Mouse (Mus musculus): ENCODE data around the gene Fgfr4.

Gene Fgfr4

DNA sequence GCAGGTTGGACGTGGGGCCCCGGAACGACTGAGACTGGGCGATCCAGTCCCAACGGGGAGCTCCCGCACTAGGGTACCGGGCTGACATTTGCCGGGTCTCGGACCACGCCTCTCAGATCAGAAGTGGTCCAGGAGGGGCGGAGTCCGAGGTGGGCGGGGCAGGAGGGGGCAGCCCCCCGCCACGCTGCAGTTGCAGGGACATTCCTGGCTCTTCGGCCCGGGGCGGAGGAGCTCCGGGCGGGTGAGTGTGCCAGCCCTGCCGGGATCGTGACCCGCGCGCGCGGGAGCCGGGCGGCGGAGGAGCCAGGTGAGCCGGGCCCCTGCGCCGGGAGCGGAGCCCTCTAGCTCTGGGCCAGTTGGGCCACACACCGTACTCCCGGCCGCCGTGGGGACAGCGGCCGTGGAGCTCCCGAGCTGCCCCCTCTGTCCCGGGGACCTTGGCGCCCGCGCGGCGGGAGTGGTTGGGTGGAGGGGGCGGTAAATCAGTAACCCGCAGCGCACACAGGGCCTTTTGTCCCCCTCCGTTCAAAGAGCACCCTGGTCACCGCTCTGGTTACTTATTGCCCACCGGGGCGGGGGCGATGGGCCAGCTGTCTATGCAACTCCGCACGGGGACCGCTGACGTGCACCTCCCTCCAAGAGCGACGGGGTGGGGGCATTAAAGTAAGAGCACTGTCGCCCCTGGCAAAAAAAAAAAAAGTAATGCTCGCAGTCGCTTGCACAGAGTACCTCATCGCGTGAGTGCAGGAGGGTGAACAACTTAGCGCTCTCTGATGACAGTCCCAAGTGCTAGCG is at the start of gene Fgfr4:
TSS of gene Fgfr4 (plus strand) at position 20 of the 795 bp plus-strand sequence.
- DNase-seq (ENCODE audit: extremely low spot score) = peak; percentile 74

DNA sequence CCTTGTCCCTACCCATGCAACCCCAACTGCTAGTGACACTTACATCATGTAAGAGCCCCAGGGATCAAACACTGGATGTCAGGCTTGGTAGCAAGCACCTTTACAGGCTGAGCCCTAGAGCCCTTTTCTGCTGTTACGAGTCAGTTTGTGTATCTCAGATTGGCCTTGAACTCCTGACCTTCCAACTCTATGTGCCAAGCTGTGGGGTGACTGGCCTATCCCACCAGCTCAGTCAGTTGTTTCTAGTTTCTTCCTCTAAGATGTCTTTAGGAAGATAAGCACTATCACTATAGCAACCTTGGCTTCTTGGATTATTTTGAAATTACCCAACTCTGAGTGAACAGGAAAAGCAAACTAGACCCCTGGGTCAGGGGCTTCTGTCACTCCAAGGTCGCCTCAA is 49.1 kb upstream of the Fgfr4 start:
- no peak for DNase-seq (ENCODE audit: extremely low spot score)

DNA sequence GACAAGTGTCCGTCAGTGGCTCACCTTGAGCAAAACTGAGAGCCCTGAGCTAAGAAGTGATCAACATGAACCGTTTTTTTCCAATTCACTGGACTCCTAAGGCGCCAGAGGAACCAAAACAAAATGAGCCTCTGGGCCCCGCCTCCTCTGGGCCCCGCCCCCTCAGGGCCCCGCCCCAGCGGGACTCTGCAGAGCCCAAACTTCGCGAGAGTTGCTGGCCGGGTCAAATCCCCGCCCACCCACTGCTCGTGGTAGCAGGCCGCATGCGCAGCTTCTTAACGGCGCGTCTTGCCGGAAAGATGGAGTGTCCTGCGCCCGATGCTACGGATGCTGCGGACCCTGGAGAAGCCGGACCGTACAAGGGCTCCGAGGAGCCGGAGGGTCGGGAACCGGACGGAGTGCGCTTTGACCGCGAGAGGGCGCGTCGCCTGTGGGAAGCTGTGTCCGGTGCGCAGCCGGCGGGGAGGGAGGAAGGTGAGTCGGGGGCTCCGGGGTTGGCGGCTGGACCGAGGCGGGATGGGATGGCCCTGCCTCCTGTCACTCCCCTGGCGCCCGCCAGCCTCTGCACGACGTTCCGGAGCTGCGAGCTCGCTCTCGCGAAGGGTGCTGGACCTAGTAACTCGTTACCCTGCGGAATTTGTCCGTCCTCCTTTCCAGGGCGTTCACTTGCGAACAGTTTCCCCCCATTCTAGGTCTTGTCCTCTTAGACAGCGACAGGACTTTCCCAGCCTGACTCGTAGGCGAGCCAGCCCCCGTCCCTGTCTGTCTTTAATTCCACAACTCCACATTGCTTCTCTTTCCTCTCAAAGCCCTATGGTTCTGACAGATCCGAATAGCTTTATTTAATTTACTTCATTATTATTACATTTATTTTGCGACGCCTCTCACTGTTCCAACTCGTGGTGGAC is 47.1 kb upstream of the Fgfr4 start, which contains the start of gene Zfp346:
TSS of gene Zfp346 (plus strand) at position 267 of the 908 bp plus-strand sequence.
- peak; percentile 97 for DNase-seq (ENCODE audit: extremely low spot score)

DNA sequence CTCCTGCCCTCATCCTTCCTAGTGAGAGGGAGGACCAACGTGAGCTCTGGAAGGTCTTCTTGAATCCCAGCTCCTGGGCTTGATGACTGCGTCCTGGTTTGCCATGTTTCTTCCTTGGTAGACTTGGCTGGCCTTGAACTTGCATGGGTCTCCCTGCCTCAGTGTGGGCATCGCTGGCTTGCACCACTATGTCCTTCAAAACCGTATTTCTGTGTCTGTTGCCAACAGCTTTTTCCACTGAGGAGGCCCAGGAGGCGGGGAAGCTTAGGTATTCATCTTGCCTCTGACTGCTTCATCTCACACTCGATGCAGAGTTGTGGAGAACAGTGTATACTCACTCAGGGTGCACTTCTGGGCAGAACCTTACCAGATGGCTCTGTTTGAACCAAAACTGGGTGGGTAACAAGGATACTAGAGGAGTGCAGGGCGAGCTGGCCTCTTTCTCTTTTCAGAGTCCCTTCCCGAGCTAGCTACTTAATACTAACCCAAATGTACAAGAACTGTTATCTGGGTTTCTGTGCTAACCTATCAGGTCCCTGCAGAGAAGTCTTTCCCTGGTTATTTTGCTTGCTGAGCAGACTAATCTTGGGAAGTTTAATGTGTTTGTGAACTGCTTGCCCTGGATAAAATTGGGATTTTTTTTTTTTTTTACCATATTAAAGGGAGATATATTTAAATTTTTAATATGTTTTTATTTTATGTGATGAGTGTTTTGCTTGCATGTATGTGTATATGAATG is 46.3 kb upstream of the Fgfr4 start:
- peak; percentile 8 for DNase-seq (ENCODE audit: extremely low spot score)

DNA sequence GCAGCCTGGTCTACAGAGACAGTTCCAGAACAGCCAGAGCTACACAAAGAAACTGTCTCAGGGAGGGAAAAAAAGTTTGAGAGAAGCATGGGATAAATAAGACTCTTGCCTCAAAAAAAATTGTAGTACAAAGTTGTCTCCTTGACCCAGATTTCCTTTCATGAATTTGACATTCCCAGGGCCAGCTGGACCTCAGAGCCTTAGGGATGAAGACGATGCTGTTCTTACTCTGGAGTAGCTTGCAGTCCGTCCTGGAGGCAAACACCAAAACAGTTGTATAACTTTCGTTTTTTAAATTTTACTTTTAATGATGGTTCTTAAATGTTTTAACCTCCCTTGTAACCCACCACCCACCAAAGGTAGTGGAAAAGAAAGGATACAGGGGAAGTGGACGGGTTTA is 45.3 kb upstream of the Fgfr4 start:
- DNase-seq (ENCODE audit: extremely low spot score) = no peak

DNA sequence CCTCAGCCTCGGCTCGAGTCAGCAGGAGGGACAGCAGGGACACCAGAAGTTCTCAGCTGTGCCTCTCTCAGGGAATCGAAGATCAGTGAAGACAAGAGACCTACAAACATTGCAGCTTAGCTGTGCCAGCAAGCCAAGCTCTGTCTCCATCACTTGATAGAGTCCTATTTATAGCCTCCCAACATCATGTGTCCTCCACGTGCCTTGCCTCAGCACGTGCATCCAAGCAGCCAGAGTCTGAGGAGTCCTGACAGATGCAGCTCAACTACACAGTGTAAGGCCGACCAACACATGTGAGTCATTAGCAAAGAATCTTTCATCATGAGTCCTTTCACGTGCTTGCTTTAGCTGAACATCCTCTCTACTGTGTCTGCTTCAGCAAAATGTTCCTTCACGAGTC is 44.7 kb upstream of the Fgfr4 start:
- no peak for DNase-seq (ENCODE audit: extremely low spot score)

DNA sequence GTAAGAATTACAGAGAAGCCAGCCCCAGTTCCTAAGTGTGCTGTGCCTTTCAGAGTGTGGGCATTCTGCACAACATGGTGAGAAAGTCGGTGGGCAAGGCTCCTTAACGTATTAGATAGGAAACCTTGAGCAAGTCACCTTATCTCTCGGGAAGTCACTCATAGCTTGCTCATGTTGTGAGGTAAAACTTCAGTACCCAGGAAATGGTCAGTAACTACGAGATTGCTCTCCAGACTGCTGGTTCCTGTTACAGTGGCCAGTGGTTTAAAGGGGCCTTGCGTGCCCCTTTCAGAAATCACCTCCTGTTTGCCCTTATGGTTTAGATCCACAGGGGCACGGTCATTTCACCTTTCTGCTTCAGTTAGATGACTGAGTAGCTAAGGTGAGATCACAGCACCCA is 38.1 kb upstream of the Fgfr4 start:
- DNase-seq (ENCODE audit: extremely low spot score) = no peak

DNA sequence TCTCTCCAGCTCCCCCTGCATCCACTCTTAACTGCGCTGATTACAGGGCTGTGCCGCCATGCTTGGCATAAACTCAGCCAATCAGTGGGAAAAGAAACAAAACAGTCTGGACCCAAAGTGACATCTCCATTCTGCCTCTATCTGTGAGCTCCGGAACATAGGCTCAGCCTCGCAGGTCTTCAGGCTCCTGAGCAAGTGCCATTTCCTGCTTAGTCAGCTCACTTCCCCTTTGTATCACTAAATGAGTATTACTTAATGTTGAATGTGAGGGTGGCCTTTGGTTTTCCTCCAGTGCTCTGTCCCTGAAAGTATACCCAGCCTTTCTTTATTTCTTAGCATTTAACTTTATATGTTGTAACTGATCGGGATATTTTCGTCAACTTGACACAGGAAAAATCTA is 27.5 kb upstream of the Fgfr4 start:
- DNase-seq (ENCODE audit: extremely low spot score) = no peak

DNA sequence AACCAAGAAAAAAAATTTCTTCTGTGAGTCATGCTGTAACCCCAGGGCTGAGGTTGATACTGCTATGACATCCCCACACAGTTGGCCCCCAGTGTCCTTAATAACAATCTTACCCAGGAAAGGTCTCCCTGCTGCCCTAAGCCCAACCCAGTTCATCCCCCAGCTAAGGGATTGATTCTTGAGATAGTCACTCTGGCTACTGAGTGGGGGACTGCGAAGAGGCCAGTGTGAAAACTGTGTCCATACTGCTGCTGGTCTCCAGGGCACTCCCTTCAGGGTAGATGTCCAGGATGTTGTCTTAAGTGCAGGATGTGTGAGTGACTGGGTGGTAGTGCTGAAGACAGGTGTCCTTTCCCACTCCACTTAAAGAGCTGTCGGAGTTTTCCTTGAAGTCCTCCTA is 19.0 kb upstream of the Fgfr4 start, which contains the start of gene Gm17617:
TSS of gene Gm17617 (minus strand) at position 101 of the 400 bp plus-strand sequence.
- no peak for DNase-seq (ENCODE audit: extremely low spot score)

DNA sequence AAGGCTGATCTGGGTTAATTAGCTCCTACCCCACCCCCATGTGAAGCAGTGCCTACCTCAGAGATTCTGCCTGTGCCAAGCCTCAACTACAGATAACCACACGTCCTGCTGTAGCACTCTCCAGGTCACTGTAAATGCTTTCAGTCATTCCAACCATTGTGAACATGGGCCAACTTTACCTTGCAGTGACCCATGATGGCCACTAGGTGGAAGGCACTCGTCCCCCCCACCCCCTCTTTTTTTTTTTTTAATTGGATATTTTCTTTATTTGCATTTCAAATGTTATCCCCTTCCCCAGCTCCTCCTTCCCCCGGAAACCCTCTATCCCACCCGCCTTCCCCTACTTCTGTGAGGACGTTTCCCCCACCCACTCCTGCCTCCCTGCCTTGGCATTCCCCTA is 17.1 kb upstream of the Fgfr4 start:
- peak; percentile 18 for DNase-seq (ENCODE audit: extremely low spot score)

DNA sequence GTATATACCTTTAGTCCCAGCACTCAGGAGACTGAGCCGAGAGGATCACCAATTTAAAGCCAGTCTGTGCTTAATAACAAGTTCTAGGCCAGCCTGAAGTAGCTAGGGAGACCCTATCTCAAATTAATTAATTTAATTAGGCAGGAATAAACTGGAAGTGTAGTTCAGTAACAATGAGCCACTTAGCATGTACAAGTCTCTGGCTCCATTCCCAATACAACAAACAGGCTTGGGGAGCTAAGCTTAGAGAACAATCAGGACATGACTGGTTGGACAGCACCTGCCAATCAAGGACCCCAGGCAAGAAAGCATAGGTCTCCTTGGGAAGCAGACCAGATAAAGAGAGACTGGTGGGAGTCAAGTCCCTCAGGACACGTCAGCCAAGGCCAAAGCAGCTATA is 12.2 kb upstream of the Fgfr4 start:
- no peak for DNase-seq (ENCODE audit: extremely low spot score)

DNA sequence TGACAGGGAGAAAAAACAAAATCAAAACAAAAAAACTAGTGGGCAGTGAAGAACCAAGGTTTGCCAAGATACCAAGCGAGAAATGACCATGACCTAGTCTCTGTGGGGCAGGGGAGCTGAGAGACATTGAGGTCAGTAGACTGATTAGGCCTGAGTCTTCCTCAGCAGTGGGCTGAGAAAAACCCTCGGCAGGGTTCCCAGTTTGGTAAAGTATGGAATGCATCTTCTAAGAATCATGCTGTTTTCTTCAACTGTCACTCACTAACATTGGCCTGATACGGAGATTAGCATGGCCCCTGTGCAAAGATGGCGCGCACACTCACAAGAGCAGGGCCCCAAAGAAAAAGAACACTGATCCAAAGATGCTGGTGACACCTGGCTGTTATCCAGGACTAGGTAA is 1.5 kb downstream of the Fgfr4 start:
- DNase-seq (ENCODE audit: extremely low spot score) = no peak

DNA sequence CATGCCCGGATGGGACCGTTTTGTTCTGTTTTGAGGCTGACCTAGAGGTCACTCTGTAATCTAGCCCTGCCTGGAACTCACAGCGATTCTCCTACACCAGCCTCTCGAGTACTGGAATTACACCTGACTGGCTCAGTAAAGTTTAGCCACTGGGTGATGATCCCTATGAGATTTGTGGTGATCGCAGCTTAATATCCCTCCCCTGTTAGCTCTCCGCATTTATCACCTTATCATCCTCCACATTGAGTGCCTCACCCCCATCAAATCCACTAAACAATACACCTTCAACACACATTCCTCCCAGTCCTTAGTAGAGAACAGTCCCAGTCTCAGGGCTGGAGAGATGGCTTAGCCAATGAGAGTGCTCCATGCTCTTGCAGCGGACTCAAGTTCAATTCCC is 9.9 kb downstream of the Fgfr4 start:
- no peak for DNase-seq (ENCODE audit: extremely low spot score)

DNA sequence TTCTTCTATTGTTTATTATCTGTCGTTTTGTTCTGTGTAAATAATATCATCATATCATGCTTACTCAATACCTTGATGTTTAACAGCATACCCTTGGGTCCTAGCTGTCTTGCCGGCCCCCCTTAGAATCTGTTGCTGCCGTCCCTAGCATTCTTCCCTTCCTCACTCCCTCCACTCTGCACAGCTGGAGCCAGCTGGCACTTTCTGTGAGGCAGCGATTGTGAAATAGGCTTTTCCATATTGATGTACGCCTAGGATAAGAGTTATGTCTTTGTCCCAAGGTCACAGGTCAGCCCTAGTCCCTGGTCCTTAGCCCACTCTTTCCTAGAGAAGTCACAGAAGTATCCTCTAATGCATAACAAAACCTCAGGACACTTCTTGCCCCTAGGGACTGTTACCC is 11.1 kb downstream of the Fgfr4 start:
- no peak for DNase-seq (ENCODE audit: extremely low spot score)

DNA sequence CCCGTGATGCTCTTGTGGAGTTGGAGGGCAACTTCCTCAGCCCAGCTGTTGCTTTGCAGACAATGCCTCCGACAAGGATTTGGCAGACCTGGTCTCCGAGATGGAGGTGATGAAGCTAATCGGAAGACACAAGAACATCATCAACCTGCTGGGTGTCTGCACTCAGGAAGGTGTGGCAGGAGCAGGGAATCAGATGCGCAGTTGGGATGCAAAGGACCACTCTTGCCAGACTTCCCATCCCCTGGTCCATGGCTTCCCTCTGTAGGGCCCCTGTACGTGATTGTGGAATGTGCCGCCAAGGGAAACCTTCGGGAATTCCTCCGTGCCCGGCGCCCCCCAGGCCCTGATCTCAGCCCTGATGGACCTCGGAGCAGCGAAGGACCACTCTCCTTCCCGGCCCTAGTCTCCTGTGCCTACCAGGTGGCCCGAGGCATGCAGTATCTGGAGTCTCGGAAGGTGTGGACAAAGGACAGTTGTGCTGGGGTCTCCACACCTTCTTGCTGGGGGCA is 13.4 kb downstream of the Fgfr4 start:
- no peak for DNase-seq (ENCODE audit: extremely low spot score)

DNA sequence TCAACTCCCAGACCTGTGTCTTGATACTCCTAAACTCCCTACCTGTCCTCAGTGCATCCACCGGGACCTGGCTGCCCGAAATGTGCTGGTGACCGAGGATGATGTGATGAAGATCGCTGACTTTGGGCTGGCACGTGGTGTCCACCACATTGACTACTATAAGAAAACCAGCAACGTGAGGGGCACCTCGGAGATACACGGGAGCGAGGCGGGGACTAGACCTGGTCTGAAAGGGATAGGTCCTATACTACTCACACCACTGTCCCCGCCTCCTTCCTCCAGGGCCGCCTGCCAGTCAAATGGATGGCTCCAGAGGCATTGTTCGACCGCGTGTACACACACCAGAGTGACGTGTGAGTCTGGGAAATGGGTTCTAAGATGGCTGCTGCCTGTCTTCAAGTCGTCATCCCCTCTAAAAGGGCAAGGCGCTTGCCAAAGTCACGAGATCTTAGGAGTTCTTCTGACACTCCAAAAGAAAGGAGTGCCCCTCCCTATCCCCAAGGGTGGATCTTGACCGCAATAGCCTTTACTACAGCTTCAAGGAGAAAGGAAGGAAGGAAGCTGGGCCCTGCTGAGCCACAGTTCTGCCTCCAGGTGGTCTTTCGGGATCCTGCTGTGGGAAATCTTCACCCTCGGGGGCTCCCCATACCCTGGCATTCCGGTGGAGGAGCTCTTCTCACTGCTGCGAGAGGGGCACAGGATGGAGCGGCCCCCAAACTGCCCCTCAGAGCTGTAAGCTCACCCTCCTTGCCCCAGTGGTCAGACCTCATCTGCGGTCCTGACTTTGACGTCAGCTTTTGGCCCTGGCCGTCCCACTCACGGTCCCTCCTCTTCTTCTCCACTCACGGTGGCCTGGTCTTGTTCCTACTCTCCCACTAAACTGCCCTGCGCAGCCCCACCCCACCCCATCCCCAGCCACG is 14.6 kb downstream of the Fgfr4 start:
- no peak for DNase-seq (ENCODE audit: extremely low spot score)

DNA sequence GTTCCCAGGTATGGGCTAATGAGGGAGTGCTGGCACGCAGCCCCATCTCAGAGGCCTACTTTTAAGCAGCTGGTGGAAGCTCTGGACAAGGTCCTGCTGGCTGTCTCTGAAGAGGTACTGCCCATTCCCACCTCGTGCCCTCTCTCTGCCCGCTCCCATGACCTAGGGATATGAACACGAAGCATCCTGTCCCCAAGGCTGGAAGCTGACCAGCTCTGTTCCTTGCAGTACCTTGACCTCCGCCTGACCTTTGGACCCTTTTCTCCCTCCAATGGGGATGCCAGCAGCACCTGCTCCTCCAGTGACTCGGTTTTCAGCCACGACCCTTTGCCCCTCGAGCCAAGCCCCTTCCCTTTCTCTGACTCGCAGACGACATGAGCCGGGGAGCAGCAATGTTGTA is 15.4 kb downstream of the Fgfr4 start:
- DNase-seq (ENCODE audit: extremely low spot score) = no peak

DNA sequence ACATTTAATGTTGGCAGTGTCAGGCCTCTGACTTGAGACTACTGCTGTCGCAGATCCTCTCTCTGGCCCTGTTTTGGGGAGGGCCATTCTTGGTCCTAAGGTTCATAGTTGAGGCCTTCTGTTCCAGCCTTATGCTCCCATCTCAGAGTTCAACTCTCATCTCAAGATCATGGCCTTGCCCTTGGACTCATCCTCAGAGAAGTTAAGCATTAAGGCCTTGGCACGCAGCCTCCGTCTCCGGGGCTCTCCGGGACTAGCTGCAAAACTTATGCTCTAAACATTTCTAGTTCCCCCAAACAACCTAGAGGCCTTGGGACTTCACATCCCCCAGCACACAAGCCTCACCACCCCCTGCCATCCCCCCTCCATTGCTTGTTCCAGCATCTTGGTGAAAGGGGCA is 15.8 kb downstream of the Fgfr4 start:
- no peak for DNase-seq (ENCODE audit: extremely low spot score)

DNA sequence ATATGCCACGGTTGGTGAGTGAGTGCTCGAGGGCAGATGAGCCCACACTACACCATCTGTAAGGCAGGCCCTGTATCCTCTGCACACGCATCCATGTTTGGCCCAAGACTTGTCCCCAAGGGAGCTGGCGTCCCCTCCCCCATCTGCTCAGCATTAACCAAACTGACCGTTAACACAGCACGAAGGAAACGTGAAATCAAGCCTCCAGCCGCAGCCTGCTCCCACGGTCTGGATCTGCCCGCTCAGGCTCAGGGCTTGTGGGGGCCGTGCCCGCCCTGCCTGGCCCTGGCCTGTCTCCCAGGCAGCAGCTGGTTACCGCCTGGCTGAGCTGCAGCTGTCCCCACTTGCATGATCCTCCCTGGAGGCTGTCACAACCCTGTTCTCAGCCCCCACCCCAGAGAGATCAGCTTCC is 16.5 kb downstream of the Fgfr4 start:
- DNase-seq (ENCODE audit: extremely low spot score) = no peak

DNA sequence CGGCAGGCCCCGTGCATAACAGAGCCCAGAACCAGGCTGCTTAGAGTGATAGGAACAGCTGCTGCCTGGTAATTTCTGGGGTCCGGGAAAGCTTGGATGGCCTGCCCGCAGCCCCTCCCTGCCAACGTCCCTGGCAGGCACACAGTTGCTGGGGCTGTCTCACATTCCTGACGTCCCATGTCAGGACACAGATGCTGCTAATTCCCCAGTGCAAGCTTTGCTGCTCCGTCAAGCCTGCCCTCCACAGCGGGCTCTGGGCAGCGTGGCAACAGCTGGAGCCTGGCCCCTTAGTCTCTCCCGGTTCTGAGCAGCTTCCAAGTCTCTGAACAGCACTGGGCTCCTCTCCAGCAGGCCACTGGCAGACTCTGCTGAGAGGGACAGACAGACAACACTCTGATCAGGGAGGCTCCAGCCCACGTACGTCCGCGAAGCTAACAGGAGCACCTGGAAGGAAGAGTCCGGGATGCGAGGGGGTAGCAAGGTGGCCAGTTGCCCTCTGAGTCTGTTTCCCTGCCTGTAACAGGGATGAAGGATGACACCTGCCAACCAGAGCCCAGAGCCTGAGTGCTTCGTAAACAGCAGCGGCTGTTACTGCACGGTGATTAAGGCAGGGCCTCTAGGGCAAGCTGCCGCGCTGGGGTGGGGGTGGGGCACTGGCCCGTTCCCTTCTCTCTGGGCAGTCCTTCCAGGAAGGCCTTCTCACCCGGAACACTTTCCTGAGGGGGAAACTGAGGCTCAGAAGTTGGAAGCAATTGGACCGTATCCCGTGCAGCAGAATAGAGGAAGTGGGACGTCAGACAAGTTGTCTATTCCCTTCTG is 19.3 kb downstream of the Fgfr4 start:
- DNase-seq (ENCODE audit: extremely low spot score) = peak; percentile 48
